Mouse (Mus musculus) embryonic facial prominence, embryonic 10.5 days (tissue): ENCODE data around the gene Eftud2. TPM values are rescaled to one million over a fixed set of nuclear protein-coding genes. Genes with fewer than 3 reads are reported as not detected.

Experiments
- DNase-seq: peaks from one replicate; pipeline ENCODE4 v3.0.0-alpha.2; 2017; ENCODE audit warnings: low spot score
- H3K27ac ChIP-seq: fragments of 300-500 bp; sonication (generic); replicated peaks from 2 replicates; pipeline ENCODE4 v1.5.1; 2016; ENCODE audit warnings: mild to moderate bottlenecking
- H3K27me3 ChIP-seq: fragments of 300-500 bp; sonication (generic); replicated peaks from 2 replicates; pipeline ENCODE4 v1.6.1; 2016; ENCODE audit warnings: low read depth, mild to moderate bottlenecking; ENCODE audit not compliant: poor library complexity, severe bottlenecking
- H3K36me3 ChIP-seq: fragments of 300-500 bp; sonication (generic); replicated peaks from 2 replicates; pipeline ENCODE4 v1.6.1; 2016; ENCODE audit warnings: mild to moderate bottlenecking, moderate library complexity
- H3K4me1 ChIP-seq: fragments of 300-500 bp; sonication (generic); 2 replicates; pipeline ENCODE4 v1.6.1; 2016
- H3K4me3 ChIP-seq: fragments of 300-500 bp; sonication (generic); 2 replicates; pipeline ENCODE4 v1.5.1; 2016; ENCODE audit warnings: mild to moderate bottlenecking, moderate library complexity
- H3K9me3 ChIP-seq: fragments of 300-500 bp; sonication (generic); 2 replicates; pipeline ENCODE4 v1.6.1; 2016; ENCODE audit warnings: mild to moderate bottlenecking
- WGBS: fragments of 180-500 bp; shearing (Covaris S2); methylation state at CpG from one replicate; pipeline ENCODE4 v1.1.7; 2016; 5-methylcytosine and 5-hydroxymethylcytosine counted together
- polyA plus RNA-seq: library from polyadenylated mRNA; unstranded; fragments of >200 nt; fragmentation: Nextera tagmentation; extraction: Ambion mirVana; gene quantifications from 2 replicates; pipeline ENCODE4 v1.2.1, GENCODE M21; 2016

Gene Eftud2
- polyA plus RNA-seq, 1 experiment from 2014 or later, result 347 TPM

DNA sequence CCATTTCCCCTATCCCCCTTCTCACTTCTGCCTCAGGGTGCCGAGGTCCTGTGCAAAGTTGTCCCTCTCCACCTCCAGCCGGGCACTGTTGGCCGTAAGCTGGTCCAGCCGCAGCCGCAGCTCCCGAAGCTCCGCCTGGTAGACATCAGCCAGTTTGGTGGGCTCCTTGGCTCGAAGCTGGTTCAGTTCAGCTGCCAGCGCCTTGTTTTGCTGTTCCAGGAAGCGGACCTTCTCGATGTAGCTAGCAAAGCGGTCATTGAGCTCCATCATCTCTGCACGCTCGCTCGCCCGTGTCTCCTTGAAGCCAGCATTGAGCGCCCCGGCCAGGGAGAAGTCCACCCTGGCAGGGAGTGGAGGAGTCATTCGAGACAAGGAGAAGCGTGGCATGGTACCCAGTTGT is 15.9 kb upstream of the Eftud2 start:
- H3K9me3 ChIP-seq, result no peaks in the 10 kb centered on the region
- H3K36me3 ChIP-seq, result no peaks in the 10 kb centered on the region
- H3K27me3 ChIP-seq, result peaks cover 71% of the 10 kb centered on the region
- H3K4me3 ChIP-seq, result no peak overlapping the region
- H3K27ac ChIP-seq, result 0 out of 2 replicates have a peak overlapping the region, but pooled peaks have one; percentile 10
- peaks cover 45% of the 10 kb centered on the region for H3K4me1 ChIP-seq
- no peak for DNase-seq
- 77% methylated on average over 20 of the region's 20 CpGs for WGBS

DNA sequence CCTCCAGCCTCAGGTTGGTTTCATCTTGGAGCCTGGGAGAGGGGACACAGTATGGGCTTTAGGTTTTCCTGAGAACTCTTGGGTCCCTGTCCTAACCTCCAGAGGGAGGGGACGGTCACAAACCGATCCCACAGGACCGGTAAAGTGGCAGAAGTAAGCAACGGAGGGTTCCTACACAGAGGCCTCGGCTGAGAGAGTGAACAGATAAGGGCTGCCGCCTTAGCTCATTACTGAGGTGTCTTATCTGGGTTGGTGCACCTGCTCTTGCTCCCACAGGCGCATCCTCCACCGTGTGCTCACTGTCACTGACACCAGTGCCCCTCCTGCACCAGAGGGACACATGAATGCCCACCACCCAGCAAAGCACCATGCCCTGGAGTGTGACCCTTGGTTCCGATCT is 15.0 kb upstream of the Eftud2 start:
- H3K27me3 ChIP-seq, result peaks cover 80% of the 10 kb centered on the region
- H3K36me3 ChIP-seq, result no peaks in the 10 kb centered on the region
- H3K4me3 ChIP-seq, result no peak overlapping the region
- H3K27ac ChIP-seq, result no peak overlapping the region
- H3K4me1 ChIP-seq, result peaks cover 40% of the 10 kb centered on the region
- DNase-seq, result no peak
- H3K9me3 ChIP-seq, result no peaks in the 10 kb centered on the region
- WGBS, result 80% methylated on average over 9 of the region's 9 CpGs

DNA sequence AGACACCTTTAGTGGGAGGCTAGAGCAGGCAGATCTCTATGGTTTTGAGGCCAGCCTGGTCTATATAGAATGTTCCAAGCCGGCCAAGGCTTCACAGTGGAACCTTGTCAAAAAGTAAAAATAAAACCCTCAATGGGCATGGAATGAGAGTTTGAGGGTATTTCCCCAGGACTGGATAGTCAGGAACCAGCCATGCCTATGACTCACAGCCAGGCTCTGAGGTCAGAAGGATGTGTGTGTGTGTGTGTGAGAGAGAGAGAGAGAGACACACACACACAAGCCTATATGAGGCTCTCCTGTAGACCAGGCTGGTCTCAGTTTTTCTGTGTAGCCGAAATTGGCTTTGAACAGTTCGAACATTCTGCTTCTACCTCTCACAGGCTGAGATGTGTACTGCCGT is 13.9 kb upstream of the Eftud2 start:
- Histone ChIP-seq H3K4me3 (no peak overlapping the region), H3K27ac (no peak overlapping the region), H3K27me3 (peaks cover 83% of the 10 kb centered on the region), H3K4me1 (peaks cover 36% of the 10 kb centered on the region), H3K36me3 (no peaks in the 10 kb centered on the region), H3K9me3 (no peaks in the 10 kb centered on the region)
- no peak for DNase-seq
- 89% methylated on average over 4 of the region's 4 CpGs for WGBS

GRCm38 (mm10) chr11:102893015-102893651 is 12.3 kb upstream of the Eftud2 start:
- no peaks in the 10 kb centered on the region for H3K36me3 ChIP-seq
- H3K4me1 ChIP-seq, result peaks cover 33% of the 10 kb centered on the region
- WGBS, result 3% methylated on average over 43 of the region's 43 CpGs
- H3K27ac ChIP-seq, result peak overlapping the region; percentile 72
- peak overlapping the region; percentile 55 for H3K4me3 ChIP-seq
- peaks cover 76% of the 10 kb centered on the region for H3K27me3 ChIP-seq
- DNase-seq, result peak; percentile 84
- no peaks in the 10 kb centered on the region for H3K9me3 ChIP-seq

GRCm38 (mm10) chr11:102890096-102890495 is 9.3 kb upstream of the Eftud2 start:
- Histone ChIP-seq H3K27ac (no peak overlapping the region), H3K27me3 (peaks cover 65% of the 10 kb centered on the region), H3K9me3 (no peaks in the 10 kb centered on the region), H3K36me3 (no peaks in the 10 kb centered on the region), H3K4me1 (peaks cover 16% of the 10 kb centered on the region), H3K4me3 (no peak overlapping the region)
- 72% methylated on average over 5 of the region's 5 CpGs for WGBS
- no peak for DNase-seq

GRCm38 (mm10) chr11:102888135-102888534 is 7.3 kb upstream of the Eftud2 start:
- Histone ChIP-seq H3K27me3 (peaks cover 53% of the 10 kb centered on the region), H3K27ac (no peak overlapping the region), H3K36me3 (no peaks in the 10 kb centered on the region), H3K4me3 (no peak overlapping the region), H3K9me3 (no peaks in the 10 kb centered on the region), H3K4me1 (peaks cover 10% of the 10 kb centered on the region)
- 58% methylated on average over 3 of the region's 3 CpGs for WGBS
- no peak for DNase-seq

DNA sequence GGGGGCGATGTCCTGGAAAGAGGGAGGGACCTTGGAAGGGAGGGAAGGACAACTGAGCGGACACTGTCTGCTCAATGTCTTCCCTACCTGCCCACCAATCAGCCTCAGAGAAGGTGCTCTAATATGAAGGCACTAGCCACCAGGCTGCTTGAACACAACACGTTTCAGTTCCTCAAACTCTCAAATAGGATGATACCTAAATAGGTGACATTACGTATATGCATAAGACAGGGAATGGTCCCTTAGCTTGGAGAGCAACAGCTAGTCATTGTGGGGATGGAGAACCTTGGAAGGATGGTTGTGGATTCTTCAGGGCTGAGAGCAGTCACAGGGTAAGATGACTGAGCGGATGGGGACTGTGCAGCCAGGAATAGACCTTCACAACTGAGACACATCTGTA is 6.6 kb upstream of the Eftud2 start:
- 88% methylated on average over 5 of the region's 5 CpGs for WGBS
- H3K27me3 ChIP-seq, result peaks cover 51% of the 10 kb centered on the region
- no peak overlapping the region for H3K27ac ChIP-seq
- peaks cover 7% of the 10 kb centered on the region for H3K4me1 ChIP-seq
- no peaks in the 10 kb centered on the region for H3K9me3 ChIP-seq
- H3K4me3 ChIP-seq, result no peak overlapping the region
- H3K36me3 ChIP-seq, result no peaks in the 10 kb centered on the region
- DNase-seq, result no peak

- peaks cover 18% of the 10 kb centered on the region for H3K4me1 ChIP-seq
- H3K36me3 ChIP-seq, result no peaks in the 10 kb centered on the region
- no peak within 1 kb of the TSS for H3K4me3 ChIP-seq
- peaks cover 30% of the 10 kb centered on the region for H3K27me3 ChIP-seq
- H3K27ac ChIP-seq, result no peak within 1 kb of the TSS
- WGBS, result 65% methylated on average over 10 of the region's 10 CpGs
- H3K9me3 ChIP-seq, result no peaks in the 10 kb centered on the region
- DNase-seq, result no peak
Observed at GRCm38 (mm10) chr11:102884616-102885219, 3.9 kb upstream of the Eftud2 start, which contains the start of gene Fam187a. Gene Fam187a, plus strand, starts transcription at chr11:102885169.

GRCm38 (mm10) chr11:102881314-102882198 is 771 bp upstream of the Eftud2 start:
- peak overlapping the region; percentile 97 for H3K27ac ChIP-seq
- 16% methylated on average over 13 of the region's 13 CpGs for WGBS
- H3K9me3 ChIP-seq, result no peaks in the 10 kb centered on the region
- no peak for DNase-seq
- peak overlapping the region; percentile 72 for H3K4me3 ChIP-seq
- peaks cover 15% of the 10 kb centered on the region for H3K36me3 ChIP-seq
- peaks cover 19% of the 10 kb centered on the region for H3K4me1 ChIP-seq
- peaks cover 19% of the 10 kb centered on the region; the same call in 1 of the 2 replicates for H3K27me3 ChIP-seq

- Histone ChIP-seq H3K4me1 (peaks cover 19% of the 10 kb centered on the region), H3K27ac (no peak overlapping the region), H3K4me3 (peak overlapping the region; percentile 72), H3K9me3 (no peaks in the 10 kb centered on the region), H3K27me3 (peaks cover 13% of the 10 kb centered on the region; the same call in 1 of the 2 replicates), H3K36me3 (peaks cover 35% of the 10 kb centered on the region)
- no peak for DNase-seq
- 75% methylated on average over 2 of the region's 2 CpGs for WGBS
Observed at GRCm38 (mm10) chr11:102879558-102879957, 1.2 kb downstream of the Eftud2 start.

- no peaks in the 10 kb centered on the region for H3K27me3 ChIP-seq
- peaks cover 10% of the 10 kb centered on the region for H3K4me1 ChIP-seq
- H3K27ac ChIP-seq, result no peak overlapping the region
- H3K36me3 ChIP-seq, result peaks cover 73% of the 10 kb centered on the region
- no peak for DNase-seq
- H3K4me3 ChIP-seq, result no peak overlapping the region
- WGBS, result 90% methylated on average over 7 of the region's 7 CpGs
- H3K9me3 ChIP-seq, result no peaks in the 10 kb centered on the region
Observed at GRCm38 (mm10) chr11:102874801-102875334, 5.9 kb downstream of the Eftud2 start.

DNA sequence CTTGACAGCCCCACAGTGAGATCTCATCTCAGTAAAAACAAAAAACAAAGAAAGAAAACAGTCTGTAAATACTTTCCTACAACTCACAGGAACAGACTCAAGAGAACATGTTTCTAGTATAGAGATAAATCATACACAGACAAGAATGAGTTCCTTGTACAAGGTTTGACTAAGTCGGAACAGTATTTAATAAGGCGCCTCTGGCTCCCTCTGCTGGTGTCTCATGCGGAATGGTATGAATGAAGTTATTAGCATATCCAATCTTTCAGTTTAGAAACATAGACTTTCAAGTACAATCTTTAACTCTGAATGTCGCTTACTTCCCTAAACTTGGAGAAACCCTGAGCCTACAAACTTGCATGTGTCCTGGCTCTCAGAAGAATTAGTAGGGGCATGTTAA is 16.5 kb downstream of the Eftud2 start:
- H3K4me3 ChIP-seq, result no peak overlapping the region
- no peak overlapping the region for H3K27ac ChIP-seq
- peaks cover 100% of the 10 kb centered on the region for H3K36me3 ChIP-seq
- 56% methylated on average over 4 of the region's 4 CpGs for WGBS
- no peaks in the 10 kb centered on the region for H3K9me3 ChIP-seq
- peak; percentile 72 for DNase-seq
- H3K27me3 ChIP-seq, result no peaks in the 10 kb centered on the region
- H3K4me1 ChIP-seq, result no peaks in the 10 kb centered on the region
